Mouse (Mus musculus): ENCODE measurements around the gene Hist1h4d.

- TF ChIP-seq CTCF (IDR thresholded peaks at IDR 0.05; ENCODE audit: extremely low read depth, insufficient read length, insufficient replicate concordance, low read depth, low read length) (no peak), POLR2A (IDR thresholded peaks at IDR 0.05; ENCODE audit: low read depth, low read length) (no peak)
Observed at GRCm38 (mm10) chr13:23541497-23541896, 39.9 kb upstream of the Hist1h4d start.

Data from small intestine, adult 2 months (tissue).